Mouse (Mus musculus): ENCODE results near the gene Iglon5.

Iglon5 gene

GRCm38 (mm10) chr7:43465344-43466098, 24.4 kb downstream of the Iglon5 start:
- peak; percentile 90 for DNase-seq (ENCODE audit: low spot score)

- DNase-seq (ENCODE audit: low spot score), result peak; percentile 62
Observed at GRCm38 (mm10) chr7:43464864-43465343, 25.0 kb downstream of the Iglon5 start.

GRCm38 (mm10) chr7:43463976-43464375, 25.9 kb downstream of the Iglon5 start:
- DNase-seq (ENCODE audit: low spot score), result no peak

- DNase-seq (ENCODE audit: low spot score), result no peak
Observed at GRCm38 (mm10) chr7:43462851-43463250, 27.0 kb downstream of the Iglon5 start, which contains the start of gene Vsig10l. TSS of gene Vsig10l (plus strand) at chr7:43463151.

GRCm38 (mm10) chr7:43454371-43454770, 35.5 kb downstream of the Iglon5 start:
- DNase-seq (ENCODE audit: low spot score), result no peak

- DNase-seq (ENCODE audit: low spot score), result no peak
Observed at GRCm38 (mm10) chr7:43453599-43454355, 36.1 kb downstream of the Iglon5 start.

- no peak for DNase-seq (ENCODE audit: low spot score)
Observed at GRCm38 (mm10) chr7:43452609-43453008, 37.3 kb downstream of the Iglon5 start.

- no peak for DNase-seq (ENCODE audit: low spot score)
Observed at GRCm38 (mm10) chr7:43451726-43452125, 38.1 kb downstream of the Iglon5 start.

GRCm38 (mm10) chr7:43449811-43450210, 40.1 kb downstream of the Iglon5 start:
- no peak for DNase-seq (ENCODE audit: low spot score)

- DNase-seq (ENCODE audit: low spot score), result no peak
Observed at GRCm38 (mm10) chr7:43448246-43448645, 41.6 kb downstream of the Iglon5 start.

- no peak for DNase-seq (ENCODE audit: low spot score)
Observed at GRCm38 (mm10) chr7:43447801-43448200, 42.1 kb downstream of the Iglon5 start.

GRCm38 (mm10) chr7:43443917-43444293, 46.0 kb downstream of the Iglon5 start, which contains the start of the genes Etfb and Gm45233:
TSS of gene Etfb (plus strand) at chr7:43444083.
TSS of gene Gm45233 (plus strand) at chr7:43444128.
- peak; percentile 96 for DNase-seq (ENCODE audit: low spot score)

- peak; percentile 78 for DNase-seq (ENCODE audit: low spot score)
Observed at GRCm38 (mm10) chr7:43443126-43443916, 46.6 kb downstream of the Iglon5 start.

- no peak for DNase-seq (ENCODE audit: low spot score)
Observed at GRCm38 (mm10) chr7:43442684-43443083, 47.2 kb downstream of the Iglon5 start.

GRCm38 (mm10) chr7:43441071-43441470, 48.8 kb downstream of the Iglon5 start:
- DNase-seq (ENCODE audit: low spot score), result no peak

- DNase-seq (ENCODE audit: low spot score), result no peak
Observed at GRCm38 (mm10) chr7:43440482-43440881, 49.4 kb downstream of the Iglon5 start, which contains the start of gene Cldnd2. TSS of gene Cldnd2 (plus strand) at chr7:43440782.

GRCm38 (mm10) chr7:43438611-43439010, 51.3 kb downstream of the Iglon5 start:
- DNase-seq (ENCODE audit: low spot score), result no peak

- no peak for DNase-seq (ENCODE audit: low spot score)
Observed at GRCm38 (mm10) chr7:43436341-43437255, 53.3 kb downstream of the Iglon5 start, which contains the start of gene Nkg7. TSS of gene Nkg7 (plus strand) at chr7:43437073.

- no peak for DNase-seq (ENCODE audit: low spot score)
Observed at GRCm38 (mm10) chr7:43434676-43435075, 55.2 kb downstream of the Iglon5 start.

GRCm38 (mm10) chr7:43432891-43433290, 57.0 kb downstream of the Iglon5 start:
- DNase-seq (ENCODE audit: low spot score), result no peak

- no peak for DNase-seq (ENCODE audit: low spot score)
Observed at GRCm38 (mm10) chr7:43429500-43429899, 60.4 kb downstream of the Iglon5 start.

Data from embryo, embryonic 10.5 days (tissue).